Comparison of ENCODE assay signal across 21 mouse cellular contexts in the genomic region with DNA sequence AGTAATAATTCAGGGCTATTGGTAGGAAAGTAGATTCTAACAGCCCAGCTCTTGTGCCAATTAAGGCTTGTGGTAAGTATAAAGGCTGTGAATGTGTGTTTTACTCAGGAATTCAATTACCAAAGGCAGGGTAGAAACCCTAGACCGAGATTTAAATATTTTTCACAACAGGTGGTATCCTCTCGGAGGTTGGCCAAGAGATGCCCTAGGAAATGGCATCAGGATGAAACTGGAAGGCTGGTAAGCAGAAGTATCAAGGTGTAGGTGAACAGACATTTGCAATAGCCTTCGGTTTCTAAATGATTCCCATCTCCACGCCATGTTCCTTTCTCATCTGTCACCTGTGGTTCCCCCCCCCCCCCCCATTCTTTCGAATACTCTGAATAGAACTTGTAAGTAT. TPM values are rescaled to one million over a fixed set of nuclear protein-coding genes. Genes with fewer than 3 reads are reported as not detected.
"Had no signal": no experiment of that assay in that cellular context is flagged by ENCODE, and none has a peak within 500 bp of the region (broad histone marks: within the 10 kb centered on the region; RNA-seq: fewer than 3 reads in every experiment).

No protein-coding gene starts in this region.

- H3K36me3 ChIP-seq: lung, embryonic 15.5 days; midbrain, embryonic 13.5 days; midbrain, embryonic 15.5 days; neural tube, embryonic 12.5 days; stomach, embryonic 15.5 days had no signal

- H3K4me2 ChIP-seq: lung, embryonic 15.5 days; midbrain, embryonic 11.5 days; midbrain, embryonic 13.5 days; midbrain, embryonic 15.5 days; neural tube, embryonic 12.5 days; stomach, embryonic 15.5 days had no signal

- H3K9ac ChIP-seq: lung, embryonic 15.5 days; midbrain, embryonic 13.5 days; midbrain, embryonic 15.5 days; neural tube, embryonic 12.5 days; stomach, embryonic 15.5 days had no signal

- H3K27me3 ChIP-seq: lung, embryonic 15.5 days; midbrain, embryonic 13.5 days; midbrain, embryonic 15.5 days; neural tube, embryonic 12.5 days; stomach, embryonic 15.5 days had no signal

- H3K27ac ChIP-seq: lung, embryonic 15.5 days; macrophage; midbrain, embryonic 13.5 days; midbrain, embryonic 15.5 days; neural tube, embryonic 12.5 days; stomach, embryonic 15.5 days; stomach, postnatal 0 days had no signal

- DNase-seq: lung, adult 2 months; lung, postnatal 14 days; lung, postnatal 36 days; right cerebral cortex, postnatal 14 days; thymus, adult 2 months; thymus, postnatal 25 days; thymus, postnatal 4 days had no signal

- H3K9me3 ChIP-seq: lung, embryonic 15.5 days; megakaryocyte, embryonic 14.5 days; midbrain, embryonic 13.5 days; midbrain, embryonic 15.5 days; neural tube, embryonic 12.5 days; stomach, embryonic 15.5 days had no signal

- H3K4me3 ChIP-seq: lung, embryonic 15.5 days; megakaryocyte, embryonic 14.5 days; midbrain, embryonic 13.5 days; midbrain, embryonic 15.5 days; neural tube, embryonic 12.5 days; stomach, embryonic 15.5 days had no signal

- H3K4me1 ChIP-seq: lung, embryonic 15.5 days; midbrain, embryonic 13.5 days; midbrain, embryonic 15.5 days; neural tube, embryonic 12.5 days; stomach, embryonic 15.5 days had no signal

- ATAC-seq: lung, postnatal 0 days; midbrain, embryonic 13.5 days; midbrain, embryonic 15.5 days had no signal

RNA-seq across cellular contexts. Expression of a gene that starts 4.4 kb away (rescaled TPM):
- polyA plus RNA-seq: macrophage had no signal

RNA-seq across cellular contexts. Expression of a gene that starts 45.8 kb away (rescaled TPM):
- total RNA-seq: megakaryocyte progenitor cell, adult 5-6 weeks; monocyte, adult 5-6 weeks; neutrophil, adult 5-6 weeks had no signal
- polyA plus RNA-seq: lung, postnatal 0 days; macrophage; midbrain, embryonic 11.5 days; spleen, adult 2 months had no signal
